Mouse (Mus musculus): Measurements from ENCODE around the gene Rhox12. TPM values are rescaled to one million over a fixed set of nuclear protein-coding genes. Genes with fewer than 3 reads are reported as not detected.

Rhox12 gene
- not detected for total RNA-seq (2021)
- long read RNA-seq, experiment 1, result 0 reads
- long read RNA-seq, experiment 2, result 0 reads

DNA sequence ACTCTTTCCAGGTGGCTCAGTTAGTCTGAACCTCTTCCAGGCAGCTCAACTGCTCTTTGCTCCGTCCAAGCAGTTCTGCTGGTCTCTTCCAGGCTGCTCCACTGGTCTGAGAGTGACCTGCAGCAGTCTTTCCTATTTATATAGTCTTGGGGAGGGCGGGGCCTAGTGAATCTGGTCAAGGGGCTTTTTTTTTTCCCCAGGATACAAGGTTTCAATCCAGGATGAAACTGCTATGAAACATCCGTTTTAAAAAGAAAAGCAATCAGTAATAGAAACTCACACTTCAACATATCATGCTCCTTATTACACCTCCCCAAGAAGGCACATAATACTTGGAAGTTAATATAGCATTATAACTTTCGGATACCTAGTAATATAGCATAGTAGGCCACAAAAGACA lies at the start of gene Rhox12:
TSS of gene Rhox12 (minus strand) at position 101 of the 400 bp plus-strand sequence.
- intact Hi-C loops (cut with DNase I; ENCODE audit: low total_unique reads), result no loop called here
- no peak for DNase-seq

GRCm38 (mm10) chrX:38159097-38159496 lies 48.4 kb upstream of the Rhox12 start:
- DNase-seq, result no peak

DNA sequence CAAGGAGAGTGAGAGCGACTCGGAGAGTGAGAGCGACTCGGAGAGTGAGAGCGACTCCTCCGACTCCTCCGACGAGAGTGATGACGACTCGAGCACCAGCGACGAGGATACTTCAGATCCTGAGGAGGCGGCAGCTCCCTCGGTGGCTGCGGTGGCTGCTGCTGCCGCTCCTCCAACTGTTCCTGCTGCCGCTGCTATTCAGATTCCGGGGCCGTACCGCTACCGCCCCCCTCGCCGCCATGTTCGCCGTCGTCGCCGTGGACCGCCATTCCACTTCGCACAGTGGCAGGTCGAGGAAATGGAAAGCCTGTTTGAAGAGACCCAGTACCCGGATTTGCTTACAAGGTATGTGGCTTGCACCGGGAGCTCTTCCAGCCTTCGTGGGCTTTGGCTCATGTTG lies 10.8 kb upstream of the Rhox12 start:
- intact Hi-C loops (cut with DNase I; ENCODE audit: low total_unique reads), result no loop called here
- no peak for DNase-seq

More at GRCm38 (mm10) chrX:38159097-38159496, 48.4 kb upstream of the Rhox12 start:
- intact Hi-C loops (cut with DNase I; ENCODE audit: low total_unique reads), result no loop called here

- intact Hi-C loops (cut with DNase I; ENCODE audit: low total_unique reads), result no loop called here
- no peak for DNase-seq
Measured at GRCm38 (mm10) chrX:38120982-38121381, 10.3 kb upstream of the Rhox12 start, which contains the start of gene Rhox13. TSS of gene Rhox13 (plus strand) at chrX:38121219.

GRCm38 (mm10) chrX:38085041-38085440 lies 25.7 kb downstream of the Rhox12 start, which contains the start of gene Rhox11:
TSS of gene Rhox11 (minus strand) at chrX:38085141.
- no peak for DNase-seq
- intact Hi-C loops (cut with DNase I; ENCODE audit: low total_unique reads), result no loop called here

DNA sequence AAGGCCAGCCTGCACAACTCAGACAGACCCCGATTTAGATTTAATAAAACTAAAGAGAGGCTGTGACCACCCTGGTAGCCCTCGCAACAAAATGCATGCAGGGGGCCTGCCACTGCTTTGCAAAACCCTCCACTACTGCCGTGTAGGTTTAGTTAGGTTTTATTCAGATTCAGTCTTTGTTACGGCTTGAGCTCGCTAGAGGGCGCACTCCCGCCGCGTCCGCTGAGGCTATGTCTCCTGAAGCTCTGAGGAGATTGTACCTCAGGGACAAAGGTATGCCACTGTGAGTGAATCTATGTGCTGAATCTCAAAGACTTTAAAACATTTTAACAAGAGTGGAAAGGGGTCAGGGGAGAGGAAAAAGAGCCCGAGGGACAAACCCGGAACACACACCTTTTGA lies 26.5 kb downstream of the Rhox12 start:
- intact Hi-C loops (cut with DNase I; ENCODE audit: low total_unique reads), result no loop called here
- peak; percentile 18 for DNase-seq

DNA sequence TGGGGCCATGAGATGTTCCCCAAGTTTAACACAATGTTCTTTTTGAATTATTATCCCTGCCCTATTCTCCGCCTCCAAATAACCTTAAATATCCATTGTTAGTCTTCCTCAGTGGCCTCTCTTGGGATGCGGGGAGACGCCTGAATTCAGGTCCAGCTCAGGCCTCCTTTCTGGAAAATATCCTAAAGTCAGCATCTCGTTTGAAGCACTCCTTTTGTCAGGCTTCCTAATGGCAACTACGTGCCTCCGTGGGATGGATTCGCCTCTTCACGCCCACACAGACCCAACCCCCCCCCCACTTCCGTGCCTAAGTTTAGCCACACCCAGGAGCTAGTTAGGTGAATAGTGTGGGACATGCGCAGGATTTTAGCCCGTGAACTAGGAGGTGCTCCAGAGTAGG lies 44.5 kb downstream of the Rhox12 start, which contains the start of gene Rhox10:
TSS of gene Rhox10 (plus strand) at position 301 of the 400 bp plus-strand sequence.
- intact Hi-C loops (cut with DNase I; ENCODE audit: low total_unique reads), result no loop called here
- DNase-seq, result no peak

- no peak for DNase-seq
- intact Hi-C loops (cut with DNase I; ENCODE audit: low total_unique reads), result no loop called here
Measured at GRCm38 (mm10) chrX:38061544-38061943, 49.2 kb downstream of the Rhox12 start.

Other genes with a start within 250 kb of the Rhox12 start
- gene Rhox8, start 232.0 kb downstream of the Rhox12 start, total RNA-seq (2021), result not detected
- not detected for gene Rhox7b, start 213.7 kb downstream of the Rhox12 start, total RNA-seq (2021)
- not detected for gene Rhox9, start 209.1 kb downstream of the Rhox12 start, total RNA-seq (2021)
- gene Btg1-ps1, start 92.1 kb downstream of the Rhox12 start, total RNA-seq (2021), result not detected
- gene Btg1-ps2, start 67.8 kb downstream of the Rhox12 start, total RNA-seq (2021), result not detected
- not detected for gene Rhox10, start 44.4 kb downstream of the Rhox12 start, total RNA-seq (2021)
- gene Rhox11, start 25.8 kb downstream of the Rhox12 start, total RNA-seq (2021), result not detected
- gene Rhox13, start 10.3 kb upstream of the Rhox12 start, total RNA-seq (2021), result not detected
- 1 to 10 TPM; 6.8 to 7.3 TPM for gene Zbtb33, start 78.9 kb upstream of the Rhox12 start, total RNA-seq (2021)
- 1 to 10 TPM; 2.8 to 4.4 TPM for gene Tmem255a, start 141.5 kb upstream of the Rhox12 start, total RNA-seq (2021)
- gene Atp1b4, start 205.3 kb upstream of the Rhox12 start, total RNA-seq (2021), result 10 to 100 TPM; 69.2 to 90.6 TPM

All from gastrocnemius, postnatal 14 days (tissue).